18 mouse cellular contexts compared by ENCODE assay signal in genomic region chr5:128807408-128807807, GRCm38 (mm10).
"Had no signal": no experiment of that assay in that cellular context is flagged by ENCODE, and none has a peak within 500 bp of the region (broad histone marks: within the 10 kb centered on the region; RNA-seq: fewer than 3 reads in every experiment).

No protein-coding gene starts in this region.

- H3K4me1 ChIP-seq: kidney, embryonic 15.5 days; limb, embryonic 12.5 days; limb, embryonic 15.5 days had no signal

- H3K9me3 ChIP-seq: kidney, embryonic 15.5 days; limb, embryonic 15.5 days; midbrain, embryonic 12.5 days had no signal

- DNase-seq: kidney, adult 8-10 months; kidney, postnatal 10 days; kidney, postnatal 36 days; layer of hippocampus, adult 9-11 months; left cerebral cortex, postnatal 4 days; liver, postnatal 0 days; lung, embryonic 14.5 days; thymus, adult 18-20 months; thymus, postnatal 36 days had no signal

- H3K27ac ChIP-seq: kidney, embryonic 15.5 days; limb, embryonic 12.5 days; limb, embryonic 15.5 days; liver, embryonic 14.5 days; macrophage; midbrain, embryonic 12.5 days had no signal

- H3K27me3 ChIP-seq: kidney, embryonic 15.5 days; limb, embryonic 12.5 days; limb, embryonic 15.5 days; midbrain, embryonic 12.5 days had no signal

- ATAC-seq: liver, postnatal 0 days; lung, postnatal 0 days; midbrain, embryonic 16.5 days had no signal

- H3K36me3 ChIP-seq: kidney, embryonic 15.5 days; limb, embryonic 12.5 days; limb, embryonic 15.5 days; midbrain, embryonic 12.5 days had no signal

- H3K4me2 ChIP-seq: kidney, embryonic 15.5 days; limb, embryonic 12.5 days; limb, embryonic 15.5 days; liver, embryonic 11.5 days; lung, embryonic 14.5 days; midbrain, embryonic 12.5 days had no signal

- H3K9ac ChIP-seq: kidney, embryonic 15.5 days; limb, embryonic 12.5 days; limb, embryonic 15.5 days; liver, embryonic 14.5 days; liver, postnatal 0 days; lung, embryonic 14.5 days; midbrain, embryonic 12.5 days had no signal

- H3K4me3 ChIP-seq: kidney, embryonic 15.5 days; limb, embryonic 12.5 days; limb, embryonic 15.5 days; midbrain, embryonic 12.5 days had no signal
